Mouse (Mus musculus) kidney, embryonic 14.5 days (tissue): ENCODE data around the gene Ttn. TPM values are rescaled to one million over a fixed set of nuclear protein-coding genes. Genes with fewer than 3 reads are reported as not detected.

Experiments
- ATAC-seq: fragments of 200-750 bp; cut with Nextera tagmentation; 2 replicates; pipeline ENCODE4 v1.8.0; 2017; ENCODE audit warnings: moderate number of reproducible peaks, mild to moderate bottlenecking, moderate TSS enrichment, moderate library complexity; ENCODE audit not compliant: low FRiP score, low TSS enrichment
- H3K27ac ChIP-seq: fragments of 300-500 bp; sonication (generic); 2 replicates; pipeline ENCODE4 v1.5.1; 2014; ENCODE audit warnings: low read depth, mild to moderate bottlenecking, low read length, moderate library complexity, mixed read lengths
- H3K27me3 ChIP-seq: fragments of 300-500 bp; sonication (generic); 2 replicates; pipeline ENCODE4 v1.6.1; 2014; ENCODE audit warnings: mild to moderate bottlenecking, low read length; ENCODE audit not compliant: control insufficient read depth, insufficient read depth
- H3K36me3 ChIP-seq: fragments of 300-500 bp; sonication (generic); 2 replicates; pipeline ENCODE4 v1.6.1; 2014; ENCODE audit warnings: low read length, mixed read lengths; ENCODE audit not compliant: control insufficient read depth, insufficient read depth
- H3K4me1 ChIP-seq: fragments of 300-500 bp; sonication (generic); 2 replicates; pipeline ENCODE4 v1.6.1; 2014; ENCODE audit warnings: low read length, mixed read lengths; ENCODE audit not compliant: control insufficient read depth, insufficient read depth
- H3K4me2 ChIP-seq: fragments of 300-500 bp; sonication (generic); replicated peaks from 2 replicates; pipeline ENCODE4 v1.6.1; 2014; ENCODE audit warnings: low read depth, mild to moderate bottlenecking, low read length
- H3K4me3 ChIP-seq: fragments of 300-500 bp; sonication (generic); 2 replicates; pipeline ENCODE4 v1.5.1; 2014; ENCODE audit warnings: mild to moderate bottlenecking, low read length
- H3K9ac ChIP-seq: fragments of 300-500 bp; sonication (generic); 2 replicates; pipeline ENCODE4 v1.6.1; 2014; ENCODE audit warnings: low read depth, mild to moderate bottlenecking, low read length, moderate library complexity
- H3K9me3 ChIP-seq: fragments of 300-500 bp; sonication (generic); 2 replicates; pipeline ENCODE4 v1.6.1; 2016; ENCODE audit warnings: low read length; ENCODE audit not compliant: control insufficient read depth
- WGBS: fragments of 180-500 bp; shearing (Covaris S2); extraction: QIAGEN DNeasy Blood & Tissue Kit; methylation state at CpG from one replicate; pipeline ENCODE4 v1.1.7; 2014; 5-methylcytosine and 5-hydroxymethylcytosine counted together
- polyA plus RNA-seq: library from polyadenylated mRNA; unstranded; fragments of >200 nt; fragmentation: Nextera tagmentation; extraction: Ambion mirVana; gene quantifications from 2 replicates; pipeline ENCODE4 v1.2.1, GENCODE M21; 2014

Ttn gene
- polyA plus RNA-seq, 1 experiment from 2014 or later: 0.23 TPM

- Histone ChIP-seq H3K27me3 (no peaks in the 10 kb centered on the region), H3K4me1 (no peaks in the 10 kb centered on the region), H3K4me3 (no peak overlapping the region), H3K9ac (no peak overlapping the region), H3K36me3 (no peaks in the 10 kb centered on the region), H3K9me3 (no peaks in the 10 kb centered on the region), H3K27ac (no peak overlapping the region), H3K4me2 (no peak overlapping the region)
- WGBS: 70% methylated on average over 5 of the region's 5 CpGs
- no peak for ATAC-seq
Measured at GRCm38 (mm10) chr2:76805191-76805892, 177.0 kb downstream of the Ttn start.

- no peak for ATAC-seq
Measured at GRCm38 (mm10) chr2:76784171-76784570, 198.2 kb downstream of the Ttn start.

GRCm38 (mm10) chr2:76780792-76781191, 201.6 kb downstream of the Ttn start:
- no peak overlapping the region for H3K4me3 ChIP-seq
- H3K4me1 ChIP-seq: no peaks in the 10 kb centered on the region
- 91% methylated on average over 13 of the region's 13 CpGs for WGBS
- no peak for ATAC-seq
- no peak overlapping the region for H3K4me2 ChIP-seq
- H3K36me3 ChIP-seq: no peaks in the 10 kb centered on the region
- H3K27ac ChIP-seq: no peak overlapping the region
- no peak overlapping the region for H3K9ac ChIP-seq
- no peaks in the 10 kb centered on the region for H3K27me3 ChIP-seq
- H3K9me3 ChIP-seq: no peaks in the 10 kb centered on the region

More at GRCm38 (mm10) chr2:76784171-76784570, 198.2 kb downstream of the Ttn start:
- no peak overlapping the region for H3K27ac ChIP-seq
- H3K27me3 ChIP-seq: no peaks in the 10 kb centered on the region
- H3K4me3 ChIP-seq: no peak overlapping the region
- no peaks in the 10 kb centered on the region for H3K36me3 ChIP-seq
- no peak overlapping the region for H3K4me2 ChIP-seq
- no peaks in the 10 kb centered on the region for H3K9me3 ChIP-seq
- no peaks in the 10 kb centered on the region for H3K4me1 ChIP-seq
- H3K9ac ChIP-seq: no peak overlapping the region
- 97% methylated on average over 12 of the region's 12 CpGs for WGBS

GRCm38 (mm10) chr2:76769831-76770230, 212.5 kb downstream of the Ttn start:
- no peaks in the 10 kb centered on the region for H3K36me3 ChIP-seq
- 97% methylated on average over 10 of the region's 10 CpGs for WGBS
- no peak overlapping the region for H3K4me2 ChIP-seq
- no peak for ATAC-seq
- no peak overlapping the region for H3K9ac ChIP-seq
- H3K4me1 ChIP-seq: no peaks in the 10 kb centered on the region
- no peak overlapping the region for H3K27ac ChIP-seq
- H3K9me3 ChIP-seq: no peaks in the 10 kb centered on the region
- no peak overlapping the region for H3K4me3 ChIP-seq
- H3K27me3 ChIP-seq: no peaks in the 10 kb centered on the region

GRCm38 (mm10) chr2:76767231-76767630, 215.1 kb downstream of the Ttn start:
- no peak overlapping the region for H3K4me3 ChIP-seq
- H3K9ac ChIP-seq: no peak overlapping the region
- no peaks in the 10 kb centered on the region for H3K27me3 ChIP-seq
- 96% methylated on average over 12 of the region's 12 CpGs for WGBS
- H3K4me1 ChIP-seq: no peaks in the 10 kb centered on the region
- ATAC-seq: no peak
- no peak overlapping the region for H3K4me2 ChIP-seq
- no peaks in the 10 kb centered on the region for H3K36me3 ChIP-seq
- H3K27ac ChIP-seq: no peak overlapping the region
- no peaks in the 10 kb centered on the region for H3K9me3 ChIP-seq

GRCm38 (mm10) chr2:76764526-76764925, 217.8 kb downstream of the Ttn start:
- Histone ChIP-seq H3K27me3 (no peaks in the 10 kb centered on the region), H3K9ac (no peak overlapping the region), H3K4me1 (no peaks in the 10 kb centered on the region), H3K4me2 (no peak overlapping the region), H3K4me3 (no peak overlapping the region), H3K9me3 (0 out of 2 replicates have a peak, but pooled peaks cover 5% of the 10 kb centered on the region), H3K36me3 (no peaks in the 10 kb centered on the region), H3K27ac (no peak overlapping the region)
- ATAC-seq: no peak
- 93% methylated on average over 13 of the region's 13 CpGs for WGBS

GRCm38 (mm10) chr2:76762154-76762553, 220.2 kb downstream of the Ttn start:
- no peak for ATAC-seq
- Histone ChIP-seq H3K9ac (no peak overlapping the region), H3K4me3 (no peak overlapping the region), H3K4me1 (no peaks in the 10 kb centered on the region), H3K27ac (no peak overlapping the region), H3K36me3 (no peaks in the 10 kb centered on the region), H3K9me3 (peaks cover 18% of the 10 kb centered on the region), H3K4me2 (no peak overlapping the region), H3K27me3 (no peaks in the 10 kb centered on the region)
- WGBS: 96% methylated on average over 6 of the region's 6 CpGs

- ATAC-seq: no peak
- Histone ChIP-seq H3K4me1 (no peaks in the 10 kb centered on the region), H3K27ac (no peak overlapping the region), H3K27me3 (no peaks in the 10 kb centered on the region), H3K36me3 (no peaks in the 10 kb centered on the region), H3K9me3 (peaks cover 30% of the 10 kb centered on the region), H3K4me2 (no peak overlapping the region), H3K4me3 (no peak overlapping the region), H3K9ac (no peak overlapping the region)
- 92% methylated on average over 15 of the region's 15 CpGs for WGBS
Measured at GRCm38 (mm10) chr2:76756461-76756860, 225.9 kb downstream of the Ttn start.

- H3K4me3 ChIP-seq: no peak overlapping the region
- 92% methylated on average over 6 of the region's 6 CpGs for WGBS
- H3K27me3 ChIP-seq: no peaks in the 10 kb centered on the region
- no peak overlapping the region for H3K9ac ChIP-seq
- ATAC-seq: no peak
- no peaks in the 10 kb centered on the region for H3K4me1 ChIP-seq
- H3K4me2 ChIP-seq: no peak overlapping the region
- H3K36me3 ChIP-seq: no peaks in the 10 kb centered on the region
- peaks cover 15% of the 10 kb centered on the region for H3K9me3 ChIP-seq
- no peak overlapping the region for H3K27ac ChIP-seq
Measured at GRCm38 (mm10) chr2:76751993-76752392, 230.4 kb downstream of the Ttn start.
